Mouse (Mus musculus) intestine, postnatal 0 days (tissue): ENCODE results near the gene Myh9. TPM values are rescaled to one million over a fixed set of nuclear protein-coding genes. Genes with fewer than 3 reads are reported as not detected.

Source experiments
- ATAC-seq: fragments of 200-750 bp; cut with Nextera tagmentation; 2 replicates; pipeline ENCODE4 v1.8.0; 2017; ENCODE audit warnings: mild to moderate bottlenecking, moderate TSS enrichment, moderate library complexity
- H3K27ac ChIP-seq: fragments of 300-500 bp; sonication (generic); 2 replicates; pipeline ENCODE4 v1.5.1; 2014; ENCODE audit warnings: mild to moderate bottlenecking, low read depth, low read length, moderate library complexity
- H3K27me3 ChIP-seq: fragments of 300-500 bp; sonication (generic); replicated peaks from 2 replicates; pipeline ENCODE4 v1.6.1; 2014; ENCODE audit warnings: low read length, mixed read lengths; ENCODE audit not compliant: control insufficient read depth, insufficient read depth
- H3K36me3 ChIP-seq: fragments of 300-500 bp; sonication (generic); 2 replicates; pipeline ENCODE4 v1.6.1; 2014; ENCODE audit warnings: mild to moderate bottlenecking, moderate library complexity; ENCODE audit not compliant: control insufficient read depth, insufficient read depth
- H3K4me1 ChIP-seq: fragments of 300-500 bp; sonication (generic); replicated peaks from 2 replicates; pipeline ENCODE4 v1.6.1; 2014; ENCODE audit warnings: antibody characterized with exemption, low read length, mixed read lengths; ENCODE audit not compliant: control insufficient read depth, insufficient read depth
- H3K4me2 ChIP-seq: fragments of 300-500 bp; sonication (generic); replicated peaks from 2 replicates; pipeline ENCODE4 v1.6.1; 2014; ENCODE audit warnings: low read depth, mild to moderate bottlenecking, moderate library complexity
- H3K4me3 ChIP-seq: fragments of 300-500 bp; sonication (generic); 2 replicates; pipeline ENCODE4 v1.5.1; 2014; ENCODE audit warnings: low read depth, low read length
- H3K9ac ChIP-seq: fragments of 300-500 bp; sonication (generic); 2 replicates; pipeline ENCODE4 v1.6.1; 2014; ENCODE audit warnings: mild to moderate bottlenecking, low read depth, low read length
- H3K9me3 ChIP-seq: fragments of 300-500 bp; sonication (generic); 2 replicates; pipeline ENCODE4 v1.6.1; 2016; ENCODE audit warnings: mixed run types; ENCODE audit not compliant: control insufficient read depth
- CTCF ChIP-seq: sonication (generic); IDR thresholded peaks from 2 replicates; pipeline ENCODE4 v1.5.1; 2016; ENCODE audit warnings: low read depth, mild to moderate bottlenecking, control low read depth, antibody characterized with exemption, moderate library complexity
- WGBS: fragments of 180-500 bp; shearing (Covaris S2); extraction: QIAGEN DNeasy Blood & Tissue Kit; methylation state at CpG from one replicate; pipeline ENCODE4 v1.1.7; 2014; 5-methylcytosine and 5-hydroxymethylcytosine counted together
- polyA plus RNA-seq: library from polyadenylated mRNA; unstranded; fragments of >200 nt; fragmentation: Nextera tagmentation; extraction: Ambion mirVana; gene quantifications from 2 replicates; pipeline ENCODE4 v1.2.1, GENCODE M21; 2015

Gene Myh9
- polyA plus RNA-seq, 1 experiment from 2014 or later = 25.7 TPM

- H3K9ac ChIP-seq = no peak overlapping the region
- H3K36me3 ChIP-seq = peaks cover 11% of the 10 kb centered on the region; the same call in 1 of the 2 replicates
- ATAC-seq = no peak
- no peaks in the 10 kb centered on the region for H3K9me3 ChIP-seq
- peaks cover 41% of the 10 kb centered on the region for H3K4me1 ChIP-seq
- no peak overlapping the region for H3K4me3 ChIP-seq
- no peaks in the 10 kb centered on the region for H3K27me3 ChIP-seq
- TF ChIP-seq CTCF = no peak
- no peak overlapping the region for H3K4me2 ChIP-seq
- no peak overlapping the region for H3K27ac ChIP-seq
- WGBS = 55% methylated on average over 5 of the region's 5 CpGs
These were observed 11.4 kb downstream of the Myh9 start for GRCm38 (mm10) chr15:77830481-77831137.

- 63% methylated on average over 2 of the region's 2 CpGs for WGBS
- Histone ChIP-seq H3K4me3 (no peak overlapping the region), H3K4me1 (peaks cover 31% of the 10 kb centered on the region), H3K9me3 (no peaks in the 10 kb centered on the region), H3K9ac (no peak overlapping the region), H3K36me3 (peaks cover 14% of the 10 kb centered on the region; the same call in 1 of the 2 replicates), H3K27ac (no peak overlapping the region), H3K27me3 (no peaks in the 10 kb centered on the region), H3K4me2 (no peak overlapping the region)
- no peak for ATAC-seq
- TF ChIP-seq CTCF = no peak
These were observed 12.4 kb downstream of the Myh9 start for GRCm38 (mm10) chr15:77829542-77829941.

- no peak for TF ChIP-seq CTCF
- Histone ChIP-seq H3K4me1 (peaks cover 31% of the 10 kb centered on the region), H3K27ac (no peak overlapping the region), H3K4me3 (no peak overlapping the region), H3K36me3 (peaks cover 11% of the 10 kb centered on the region; the same call in 1 of the 2 replicates), H3K9me3 (no peaks in the 10 kb centered on the region), H3K27me3 (no peaks in the 10 kb centered on the region), H3K4me2 (no peak overlapping the region), H3K9ac (no peak overlapping the region)
- 87% methylated on average over 6 of the region's 6 CpGs for WGBS
- ATAC-seq = no peak
These were observed 13.1 kb downstream of the Myh9 start for GRCm38 (mm10) chr15:77828910-77829309.

GRCm38 (mm10) chr15:77828242-77828641 lies 13.7 kb downstream of the Myh9 start:
- Histone ChIP-seq H3K4me1 (peaks cover 28% of the 10 kb centered on the region), H3K36me3 (peaks cover 11% of the 10 kb centered on the region; the same call in 1 of the 2 replicates), H3K9ac (no peak overlapping the region), H3K4me2 (no peak overlapping the region), H3K9me3 (no peaks in the 10 kb centered on the region), H3K27me3 (no peaks in the 10 kb centered on the region), H3K27ac (no peak overlapping the region; the same call in 1 of the 2 replicates), H3K4me3 (no peak overlapping the region)
- 78% methylated on average over 12 of the region's 12 CpGs for WGBS
- ATAC-seq = no peak
- TF ChIP-seq CTCF = no peak

GRCm38 (mm10) chr15:77827794-77828193 lies 14.2 kb downstream of the Myh9 start:
- H3K27ac ChIP-seq = no peak overlapping the region
- ATAC-seq = no peak
- no peak overlapping the region for H3K9ac ChIP-seq
- H3K4me2 ChIP-seq = no peak overlapping the region
- 9% methylated on average over 6 of the region's 6 CpGs for WGBS
- no peaks in the 10 kb centered on the region for H3K9me3 ChIP-seq
- no peak for TF ChIP-seq CTCF
- peaks cover 11% of the 10 kb centered on the region; the same call in 1 of the 2 replicates for H3K36me3 ChIP-seq
- H3K4me1 ChIP-seq = peaks cover 27% of the 10 kb centered on the region
- no peaks in the 10 kb centered on the region for H3K27me3 ChIP-seq
- no peak overlapping the region for H3K4me3 ChIP-seq

GRCm38 (mm10) chr15:77827379-77827778 lies 14.6 kb downstream of the Myh9 start:
- Histone ChIP-seq H3K36me3 (peaks cover 11% of the 10 kb centered on the region; the same call in 1 of the 2 replicates), H3K4me1 (peaks cover 27% of the 10 kb centered on the region), H3K9me3 (no peaks in the 10 kb centered on the region), H3K27me3 (no peaks in the 10 kb centered on the region), H3K27ac (no peak overlapping the region), H3K4me2 (no peak overlapping the region), H3K9ac (no peak overlapping the region), H3K4me3 (no peak overlapping the region)
- no peak for ATAC-seq
- 46% methylated on average over 7 of the region's 7 CpGs for WGBS
- TF ChIP-seq CTCF = no peak
